Mouse (Mus musculus): ENCODE data around the gene Atg16l2. TPM values are rescaled to one million over a fixed set of nuclear protein-coding genes. Genes with fewer than 3 reads are reported as not detected.
A peak's percentile ranks its signal among the peaks of the same experiment; 100 is the strongest.

Atg16l2 gene
- polyA plus RNA-seq, 1 experiment from 2014 or later: 12.9 TPM

DNA sequence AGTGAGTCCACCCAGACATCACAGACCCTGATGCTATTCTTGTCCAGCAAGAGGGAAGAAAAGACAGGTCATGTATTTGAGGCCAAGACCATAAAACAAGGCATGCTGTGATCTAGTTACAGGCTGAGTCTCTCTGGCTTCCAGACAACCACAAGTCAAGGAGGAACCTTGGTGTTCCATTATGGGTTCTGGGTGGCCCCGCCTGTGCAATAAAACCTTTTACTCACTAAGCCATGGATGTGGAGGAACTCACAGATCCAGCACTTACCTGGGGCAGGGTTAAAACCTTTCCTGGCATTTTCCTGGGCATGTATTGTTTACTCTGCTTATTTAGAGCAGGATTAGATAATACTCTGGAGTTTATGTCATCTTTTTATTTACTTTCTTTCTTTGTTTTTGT is 17.5 kb downstream of the Atg16l2 start:
- WGBS: 91% methylated on average over 1 of the region's 1 CpGs
- ATAC-seq: no peak
- H3K9ac ChIP-seq (replicated peaks; ENCODE audit: low read depth): no peak overlapping the region
- no peaks in the 10 kb centered on the region for H3K4me1 ChIP-seq (ENCODE audit: insufficient read depth, low read depth, low read length)
- no peak overlapping the region for H3K4me2 ChIP-seq (replicated peaks; ENCODE audit: low read depth, low read length)
- TF ChIP-seq EP300 (IDR thresholded peaks at IDR 0.05) (no peak), CTCF (IDR thresholded peaks at IDR 0.05) (no peak)
- no peak overlapping the region for H3K4me3 ChIP-seq (ENCODE audit: low read depth, low read length)
- DNase-seq (ENCODE audit: low spot score): no peak
- H3K9me3 ChIP-seq (ENCODE audit: low read length): no peaks in the 10 kb centered on the region
- H3K36me3 ChIP-seq (ENCODE audit: insufficient read depth, low read length): peaks cover 24% of the 10 kb centered on the region; the same call in 1 of the 2 replicates
- no peak overlapping the region for H3K27ac ChIP-seq (ENCODE audit: low read length)
- H3K27me3 ChIP-seq (replicated peaks; ENCODE audit: insufficient read depth, low read length): no peaks in the 10 kb centered on the region

DNA sequence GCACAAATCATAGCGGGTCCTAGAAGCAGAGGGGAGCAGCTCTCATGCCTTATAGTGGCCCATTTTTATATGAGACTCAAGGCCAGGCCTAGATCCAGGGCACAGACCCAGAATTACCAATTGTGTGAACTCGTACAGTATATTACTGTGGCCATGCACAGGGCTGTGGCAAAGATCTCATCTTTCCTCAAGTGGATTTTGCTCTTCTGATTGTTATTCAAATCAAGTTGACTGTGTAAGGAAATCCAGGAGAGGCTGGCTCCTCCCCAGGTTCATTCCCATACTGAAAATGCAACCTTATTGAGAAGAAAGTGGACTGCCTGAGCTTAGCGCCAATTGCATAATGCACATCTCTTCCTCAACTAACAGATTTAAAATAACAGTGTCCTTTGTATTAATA is 19.3 kb downstream of the Atg16l2 start:
- Histone ChIP-seq H3K9me3 (ENCODE audit: low read length) (no peaks in the 10 kb centered on the region), H3K4me3 (ENCODE audit: low read depth, low read length) (no peak overlapping the region), H3K27ac (ENCODE audit: low read length) (no peak overlapping the region), H3K4me1 (ENCODE audit: insufficient read depth, low read depth, low read length) (no peaks in the 10 kb centered on the region), H3K4me2 (replicated peaks; ENCODE audit: low read depth, low read length) (no peak overlapping the region), H3K36me3 (ENCODE audit: insufficient read depth, low read length) (peaks cover 24% of the 10 kb centered on the region), H3K9ac (replicated peaks; ENCODE audit: low read depth) (no peak overlapping the region), H3K27me3 (replicated peaks; ENCODE audit: insufficient read depth, low read length) (no peaks in the 10 kb centered on the region)
- TF ChIP-seq CTCF (IDR thresholded peaks at IDR 0.05) (no peak), EP300 (IDR thresholded peaks at IDR 0.05) (no peak)
- DNase-seq (ENCODE audit: low spot score) (no peak), ATAC-seq (no peak)
- 87% methylated on average over 3 of the region's 3 CpGs for WGBS

DNA sequence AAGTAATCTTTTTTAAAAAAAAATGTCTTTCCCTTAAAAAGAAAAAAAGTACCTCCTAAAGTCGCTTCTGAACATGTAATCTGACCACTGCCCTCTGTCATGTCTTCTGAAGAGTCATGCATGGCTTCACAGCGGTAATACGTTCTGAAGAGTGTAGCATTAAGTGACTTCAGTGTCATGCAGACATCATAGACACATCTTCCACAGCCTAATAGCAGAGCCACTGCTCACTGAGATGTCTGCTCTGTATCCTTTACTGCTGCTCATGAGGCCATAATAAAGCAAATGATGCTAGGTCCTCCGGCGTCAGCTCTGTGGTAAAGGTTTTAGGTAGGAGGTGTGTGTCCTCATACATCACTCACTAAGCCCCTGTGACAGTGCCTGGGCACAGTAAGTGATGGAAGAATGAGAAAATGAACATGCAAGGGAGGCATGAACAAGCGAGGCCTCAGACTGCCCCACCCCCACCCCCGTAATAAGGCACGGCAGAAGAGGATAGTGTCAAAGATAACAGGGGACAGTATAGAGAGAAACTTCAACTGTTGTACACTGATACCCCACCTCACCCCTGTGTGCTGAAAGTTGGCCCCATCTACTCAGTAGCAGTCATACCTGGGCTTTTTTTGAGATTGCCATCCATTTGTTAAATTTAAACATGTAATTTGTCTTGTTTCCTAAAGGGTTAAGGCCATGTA is 29.4 kb downstream of the Atg16l2 start:
- Histone ChIP-seq H3K27me3 (replicated peaks; ENCODE audit: insufficient read depth, low read length) (no peaks in the 10 kb centered on the region), H3K4me3 (ENCODE audit: low read depth, low read length) (no peak overlapping the region), H3K9me3 (ENCODE audit: low read length) (no peaks in the 10 kb centered on the region), H3K4me2 (replicated peaks; ENCODE audit: low read depth, low read length) (no peak overlapping the region), H3K9ac (replicated peaks; ENCODE audit: low read depth) (no peak overlapping the region), H3K36me3 (ENCODE audit: insufficient read depth, low read length) (peaks cover 2% of the 10 kb centered on the region; the same call in 1 of the 2 replicates), H3K27ac (ENCODE audit: low read length) (no peak overlapping the region), H3K4me1 (ENCODE audit: insufficient read depth, low read depth, low read length) (no peaks in the 10 kb centered on the region)
- DNase-seq (ENCODE audit: low spot score) (no peak), ATAC-seq (no peak)
- 81% methylated on average over 8 of the region's 8 CpGs for WGBS
- no peak for TF ChIP-seq CTCF (IDR thresholded peaks at IDR 0.05)
- no peak for TF ChIP-seq EP300 (IDR thresholded peaks at IDR 0.05)

DNA sequence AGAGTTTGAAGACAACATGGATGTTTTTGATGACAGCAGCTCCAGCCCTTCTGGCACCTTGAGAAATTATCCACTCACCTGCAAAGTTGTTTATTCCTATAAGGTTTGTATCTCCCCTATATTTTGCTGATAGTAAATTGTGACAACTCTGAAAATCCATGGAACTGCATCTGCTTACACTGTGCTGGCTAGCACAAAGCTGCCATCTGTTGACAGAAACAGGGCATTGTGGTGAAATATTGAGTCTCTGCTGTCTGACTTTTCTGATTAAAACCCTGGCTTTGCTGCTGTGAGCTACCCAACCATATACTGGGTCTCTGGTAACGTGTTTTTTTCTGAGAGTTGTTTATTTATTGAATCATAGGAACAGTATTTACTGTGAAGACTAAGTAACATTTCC is 30.4 kb downstream of the Atg16l2 start:
- Histone ChIP-seq H3K9me3 (ENCODE audit: low read length) (no peaks in the 10 kb centered on the region), H3K27ac (ENCODE audit: low read length) (no peak overlapping the region), H3K9ac (replicated peaks; ENCODE audit: low read depth) (no peak overlapping the region), H3K27me3 (replicated peaks; ENCODE audit: insufficient read depth, low read length) (no peaks in the 10 kb centered on the region), H3K4me2 (replicated peaks; ENCODE audit: low read depth, low read length) (no peak overlapping the region), H3K4me3 (ENCODE audit: low read depth, low read length) (no peak overlapping the region), H3K4me1 (ENCODE audit: insufficient read depth, low read depth, low read length) (no peaks in the 10 kb centered on the region), H3K36me3 (ENCODE audit: insufficient read depth, low read length) (peaks cover 2% of the 10 kb centered on the region; the same call in 1 of the 2 replicates)
- ATAC-seq (no peak), DNase-seq (ENCODE audit: low spot score) (peak; percentile 16)
- 59% methylated on average over 1 of the region's 1 CpGs for WGBS
- TF ChIP-seq CTCF (IDR thresholded peaks at IDR 0.05) (peak; percentile 63), EP300 (IDR thresholded peaks at IDR 0.05) (no peak)

DNA sequence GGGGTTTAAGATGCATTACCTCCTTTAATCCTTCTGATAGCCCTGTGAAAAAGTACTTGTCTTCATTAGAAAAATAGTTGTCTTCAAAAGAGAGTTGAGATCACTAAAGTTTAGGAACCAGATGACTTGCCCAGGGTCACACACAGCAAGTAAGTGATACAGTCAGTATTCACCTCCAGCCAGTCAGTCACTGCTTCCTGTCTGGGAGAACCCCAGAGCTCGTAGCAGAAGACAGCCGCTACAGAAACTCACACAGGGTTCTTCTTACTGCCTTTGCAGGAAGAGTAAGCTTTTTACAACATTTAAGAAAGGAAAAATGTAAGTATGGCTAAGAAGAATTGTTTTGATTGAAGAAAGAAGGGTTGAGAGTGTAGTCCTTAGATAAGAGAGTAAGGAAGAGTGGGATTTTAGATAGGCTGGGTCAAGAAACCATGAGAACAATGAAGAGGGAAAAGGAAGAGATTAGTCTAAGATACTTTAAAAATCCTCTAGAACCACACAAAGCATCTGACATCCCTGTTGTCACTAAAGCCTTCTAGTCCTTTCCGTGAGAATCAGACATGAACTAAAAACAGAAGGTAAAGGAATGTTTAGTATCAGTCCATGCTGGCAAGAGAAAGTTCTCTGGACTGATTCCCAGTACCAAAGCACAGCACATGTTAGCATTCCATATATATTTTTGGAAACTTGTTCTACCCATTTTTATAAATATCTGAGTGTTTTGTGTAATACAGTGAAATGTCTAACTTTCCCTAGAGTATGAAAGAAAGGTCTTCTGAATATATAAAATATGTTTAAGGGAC is 34.4 kb downstream of the Atg16l2 start:
- Histone ChIP-seq H3K4me2 (replicated peaks; ENCODE audit: low read depth, low read length) (no peak overlapping the region), H3K9ac (replicated peaks; ENCODE audit: low read depth) (no peak overlapping the region), H3K4me1 (ENCODE audit: insufficient read depth, low read depth, low read length) (no peaks in the 10 kb centered on the region), H3K9me3 (ENCODE audit: low read length) (no peaks in the 10 kb centered on the region), H3K36me3 (ENCODE audit: insufficient read depth, low read length) (no peaks in the 10 kb centered on the region; the same call in 1 of the 2 replicates), H3K27ac (ENCODE audit: low read length) (peak overlapping the region; percentile 8), H3K27me3 (replicated peaks; ENCODE audit: insufficient read depth, low read length) (no peaks in the 10 kb centered on the region), H3K4me3 (ENCODE audit: low read depth, low read length) (no peak overlapping the region)
- DNase-seq (ENCODE audit: low spot score): peak; percentile 30
- WGBS: 28% methylated on average over 3 of the region's 3 CpGs
- TF ChIP-seq CTCF (IDR thresholded peaks at IDR 0.05) (no peak), EP300 (IDR thresholded peaks at IDR 0.05) (peak; percentile 55)
- peak; percentile 43; the same call in 1 of the 2 replicates for ATAC-seq

DNA sequence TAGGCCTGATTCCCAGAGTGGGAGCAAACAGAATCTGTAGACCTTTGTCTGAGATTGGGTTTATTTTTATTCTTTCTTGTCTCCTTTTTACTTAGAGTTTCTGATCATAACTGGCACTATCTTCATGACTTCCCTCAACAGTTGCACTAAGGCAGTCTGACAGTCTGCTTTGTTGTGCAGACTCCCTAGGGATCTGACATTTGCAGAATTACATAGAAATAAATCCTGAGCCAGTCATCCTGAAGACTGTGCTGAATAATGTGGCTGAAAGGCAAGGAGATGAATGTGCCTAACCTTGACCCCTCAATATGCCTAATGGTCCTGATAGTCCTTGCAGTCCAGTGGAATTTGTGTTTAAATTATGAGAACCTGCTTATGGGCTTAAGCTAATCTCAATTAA is 38.5 kb downstream of the Atg16l2 start:
- no peak overlapping the region for H3K9ac ChIP-seq (replicated peaks; ENCODE audit: low read depth)
- H3K4me2 ChIP-seq (replicated peaks; ENCODE audit: low read depth, low read length): no peak overlapping the region
- DNase-seq (ENCODE audit: low spot score): no peak
- no peaks in the 10 kb centered on the region for H3K4me1 ChIP-seq (ENCODE audit: insufficient read depth, low read depth, low read length)
- no peak overlapping the region for H3K27ac ChIP-seq (ENCODE audit: low read length)
- peaks cover 9% of the 10 kb centered on the region; the same call in 1 of the 2 replicates for H3K36me3 ChIP-seq (ENCODE audit: insufficient read depth, low read length)
- TF ChIP-seq CTCF (IDR thresholded peaks at IDR 0.05) (no peak), EP300 (IDR thresholded peaks at IDR 0.05) (no peak)
- ATAC-seq: no peak
- H3K4me3 ChIP-seq (ENCODE audit: low read depth, low read length): no peak overlapping the region
- no peaks in the 10 kb centered on the region for H3K9me3 ChIP-seq (ENCODE audit: low read length)
- H3K27me3 ChIP-seq (replicated peaks; ENCODE audit: insufficient read depth, low read length): no peaks in the 10 kb centered on the region
